Mouse (Mus musculus): ENCODE data around the gene Rps8.
A peak's percentile ranks its signal among the peaks of the same experiment; 100 is the strongest.

The Rps8 gene

DNA sequence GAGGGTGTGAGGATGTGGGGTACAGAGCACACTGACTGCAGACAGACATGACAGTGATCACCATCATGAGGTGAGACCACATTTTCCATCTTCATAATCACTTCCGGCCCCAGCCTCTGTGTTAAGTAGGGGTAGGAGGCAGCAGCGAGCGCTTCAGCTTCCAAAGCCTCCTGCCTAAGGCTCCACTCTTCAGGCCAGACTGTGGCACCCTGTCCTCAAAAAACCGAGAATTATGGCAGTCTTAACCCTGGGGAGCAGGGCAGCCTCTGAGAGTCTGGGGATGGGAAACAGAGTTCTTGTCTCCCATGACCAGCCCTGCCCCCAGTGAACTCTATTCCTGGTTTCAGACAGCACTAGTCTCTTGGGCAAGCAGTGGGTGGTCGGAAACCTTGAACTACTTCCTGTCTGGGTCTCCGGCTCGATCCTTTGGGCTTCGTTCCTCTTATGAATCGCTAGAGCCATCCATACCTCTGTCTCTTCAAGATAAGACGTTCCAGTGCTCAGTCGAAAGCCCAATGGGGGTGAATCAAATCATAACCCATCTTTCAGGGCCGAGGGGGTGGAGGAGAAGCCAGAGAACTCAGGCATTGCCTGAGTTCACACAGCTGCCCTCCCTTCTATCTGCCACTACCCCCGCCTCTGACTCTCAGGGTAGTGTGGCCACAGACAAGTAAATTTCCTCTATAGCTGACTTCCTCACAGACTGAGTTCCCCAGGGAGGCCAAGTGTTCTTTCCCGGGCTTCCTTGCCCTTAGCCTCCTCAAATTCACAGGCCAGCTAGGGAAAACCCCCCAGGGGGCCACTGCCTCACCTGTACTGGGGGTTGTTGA is 31.3 kb downstream of the Rps8 start:
- peak; percentile 92 for DNase-seq (ENCODE audit: low read depth)

DNA sequence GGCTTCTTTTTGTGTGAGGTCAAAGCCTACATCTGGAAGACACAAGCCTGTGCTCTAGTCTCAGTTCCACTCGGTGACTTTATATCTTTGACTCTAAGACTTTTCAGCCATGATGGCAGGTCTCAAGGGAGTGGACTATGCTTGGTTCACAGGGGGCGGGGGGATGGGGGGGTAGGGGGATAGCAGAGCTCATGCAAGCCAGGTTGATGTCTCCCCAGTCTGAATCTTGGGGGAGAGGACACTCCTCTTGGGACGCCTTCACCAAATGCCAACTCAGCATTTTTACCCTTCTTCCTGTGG is 31.9 kb downstream of the Rps8 start:
- DNase-seq (ENCODE audit: low read depth): no peak

DNA sequence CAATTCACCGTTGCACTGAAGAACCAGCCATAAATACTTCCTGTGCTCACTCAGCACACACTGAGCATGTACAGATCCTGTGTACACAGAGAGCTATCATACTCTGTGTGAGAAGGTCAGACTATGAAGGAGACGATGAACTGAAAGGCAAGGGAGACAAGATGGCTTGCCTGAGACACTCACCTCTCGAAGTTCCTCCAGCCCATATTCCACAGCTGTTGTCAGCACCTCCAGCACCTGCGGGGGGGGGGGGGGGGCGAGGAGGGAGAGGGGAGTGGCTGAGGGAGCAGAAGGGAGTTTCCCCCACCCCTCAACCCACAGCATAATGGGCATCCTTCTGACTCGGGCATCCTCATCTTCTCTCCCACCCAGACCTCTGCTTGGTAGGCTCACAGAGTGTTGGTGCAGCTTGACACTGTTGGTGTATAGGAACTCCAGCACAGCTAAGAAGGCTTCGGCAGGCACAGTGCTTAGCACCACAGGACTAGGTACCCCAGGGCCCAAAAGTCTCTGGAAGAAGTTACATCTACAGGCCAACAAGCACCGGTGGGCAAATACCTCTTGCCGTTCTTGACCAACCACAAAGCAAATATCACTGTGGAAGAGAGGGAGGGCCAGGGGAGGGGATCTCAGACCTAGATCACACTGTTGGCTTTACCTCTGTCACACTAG is 32.4 kb downstream of the Rps8 start:
- peak; percentile 48 for DNase-seq (ENCODE audit: low read depth)

DNA sequence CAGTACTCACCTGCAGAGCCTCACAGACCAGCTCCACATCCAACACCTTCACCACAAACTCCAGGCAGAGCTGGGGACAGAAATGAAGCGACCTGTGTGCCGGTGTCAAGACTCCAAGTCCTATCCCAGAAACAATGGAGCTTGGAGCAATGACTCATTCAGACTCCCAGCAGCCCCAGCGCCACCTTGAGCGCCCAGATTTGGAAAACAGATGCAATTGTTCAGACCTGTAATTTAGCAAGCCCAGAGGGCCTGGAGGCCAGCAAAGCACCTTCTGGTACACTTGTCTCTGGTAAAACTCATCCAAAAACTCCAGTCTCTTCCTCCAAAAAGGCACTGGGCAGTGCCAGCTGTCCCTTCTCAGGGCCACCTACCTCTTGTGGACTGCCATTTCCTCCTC is 33.8 kb downstream of the Rps8 start:
- no peak for DNase-seq (ENCODE audit: low read depth)

DNA sequence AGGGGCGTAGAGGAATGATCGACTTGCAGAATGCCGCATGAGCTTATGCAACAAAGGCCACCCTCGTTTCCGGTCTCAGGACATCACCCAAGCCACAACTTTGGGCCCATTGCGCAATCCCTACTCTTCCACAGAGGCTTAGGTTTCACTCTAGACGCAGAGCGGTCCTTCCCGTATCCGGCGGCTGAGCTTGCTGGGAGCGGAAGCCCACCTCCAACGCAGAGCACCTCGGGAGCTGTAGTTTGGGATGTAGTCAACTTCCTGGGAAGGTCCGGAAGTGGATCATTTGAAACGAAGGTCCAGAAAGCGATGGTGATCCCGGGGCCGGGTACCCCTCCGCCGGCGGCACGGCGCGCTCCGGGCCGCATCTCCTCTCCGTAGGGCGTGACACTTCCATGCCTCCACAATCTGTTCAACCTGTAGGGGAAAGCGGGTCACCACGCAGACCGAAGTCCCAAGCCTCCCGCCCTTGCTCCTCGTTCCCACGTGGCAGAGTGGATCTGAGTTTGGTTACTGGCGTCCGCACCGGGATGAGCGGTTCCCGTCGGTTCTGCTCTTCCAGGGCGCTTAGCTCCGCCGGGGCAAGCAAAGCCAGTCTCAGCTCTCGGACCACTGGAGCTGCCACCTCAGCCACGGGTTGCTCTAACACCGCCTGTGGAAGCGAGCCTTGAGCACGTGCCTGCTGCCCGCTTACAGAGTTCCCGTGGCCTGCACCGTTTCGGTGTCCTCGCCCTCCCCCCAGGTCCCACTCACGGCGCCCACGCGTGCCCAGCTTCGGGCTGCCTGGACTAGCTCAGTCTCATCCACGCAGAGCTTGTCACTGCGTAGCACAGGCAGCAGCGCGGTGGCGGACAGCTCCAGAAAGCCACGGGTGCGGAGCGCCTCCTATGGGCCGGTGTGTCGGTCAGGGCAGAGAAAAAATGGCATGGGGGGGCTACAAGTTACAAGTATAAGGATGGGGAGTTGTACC is 35.3 kb downstream of the Rps8 start:
- DNase-seq (ENCODE audit: low read depth): peak; percentile 89

DNA sequence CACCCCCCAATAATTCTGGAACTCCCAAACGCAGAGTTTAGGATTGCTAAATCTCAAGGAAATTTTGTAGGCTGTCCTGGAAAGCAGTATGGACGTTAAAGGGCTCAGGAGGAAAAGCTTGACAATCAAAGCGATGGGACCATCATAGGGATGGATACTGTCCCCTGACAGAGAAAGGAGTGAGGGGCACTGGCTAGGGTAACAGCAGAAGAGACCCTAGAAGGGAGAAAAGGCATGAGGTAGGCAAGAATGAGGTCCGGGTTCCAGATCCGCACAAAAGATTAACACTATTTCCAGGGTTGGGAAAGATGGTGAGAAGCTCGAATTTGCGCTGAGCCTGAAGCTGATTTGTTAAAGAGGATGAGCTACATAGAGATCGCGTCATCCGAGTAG is 36.0 kb downstream of the Rps8 start:
- no peak for DNase-seq (ENCODE audit: low read depth)

DNA sequence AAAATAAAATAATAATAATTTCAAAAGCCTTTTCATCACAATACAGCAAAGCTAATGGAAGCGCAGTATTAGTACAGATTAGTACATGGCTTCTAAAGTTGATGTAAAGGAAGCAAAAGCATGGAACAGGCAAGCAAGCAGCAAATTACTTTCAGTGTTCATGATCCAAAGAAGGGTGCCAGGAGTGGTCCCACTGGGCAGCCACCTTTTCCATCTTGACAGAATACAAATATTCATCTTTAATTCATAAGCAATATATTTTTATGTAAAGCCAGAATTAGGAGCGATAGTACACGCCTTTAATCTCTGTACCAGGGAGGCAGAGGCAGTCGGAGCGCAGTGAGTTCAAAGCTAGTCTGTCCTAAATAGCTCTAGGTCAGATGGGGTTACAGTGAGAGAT is 36.4 kb downstream of the Rps8 start:
- DNase-seq (ENCODE audit: low read depth): no peak

DNA sequence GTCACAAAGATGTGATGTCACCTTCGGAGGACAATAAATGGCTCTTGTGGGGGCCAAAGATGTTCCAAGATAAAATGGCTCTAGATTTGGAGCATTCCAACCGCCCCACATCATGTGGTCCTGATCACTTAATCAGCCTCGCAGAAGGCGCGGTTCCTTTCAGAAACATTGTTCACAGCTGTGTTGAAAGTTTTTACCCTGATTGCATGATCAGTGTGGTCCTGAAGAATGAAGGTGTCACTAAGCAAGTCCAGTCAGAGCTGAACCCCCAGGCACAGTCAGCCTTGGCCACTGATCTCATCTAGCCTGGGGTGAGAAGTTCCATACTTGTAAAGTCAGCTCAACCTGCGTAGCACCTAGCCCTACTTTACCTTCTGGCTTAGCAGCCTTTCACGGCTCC is 38.1 kb downstream of the Rps8 start:
- DNase-seq (ENCODE audit: low read depth): no peak

DNA sequence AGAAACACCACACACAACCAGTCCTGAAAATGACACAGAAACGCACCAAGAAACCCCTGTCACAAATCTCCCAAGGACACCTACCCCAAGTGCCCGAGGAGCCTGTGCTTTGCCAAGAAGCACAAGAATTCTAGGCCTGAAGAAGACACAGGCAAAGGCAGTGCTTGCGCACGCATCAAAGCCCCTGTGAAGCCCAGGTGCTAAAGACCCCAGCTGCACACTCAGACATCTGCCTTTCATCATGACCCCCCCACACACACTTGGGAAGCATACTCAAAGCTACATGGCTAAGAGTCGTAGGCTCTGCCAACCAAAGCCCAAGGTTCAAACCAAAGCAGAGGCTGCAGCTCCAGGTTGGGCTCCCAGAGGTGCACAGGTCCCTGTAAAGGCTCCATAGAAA is 40.5 kb downstream of the Rps8 start:
- no peak for DNase-seq (ENCODE audit: low read depth)

DNA sequence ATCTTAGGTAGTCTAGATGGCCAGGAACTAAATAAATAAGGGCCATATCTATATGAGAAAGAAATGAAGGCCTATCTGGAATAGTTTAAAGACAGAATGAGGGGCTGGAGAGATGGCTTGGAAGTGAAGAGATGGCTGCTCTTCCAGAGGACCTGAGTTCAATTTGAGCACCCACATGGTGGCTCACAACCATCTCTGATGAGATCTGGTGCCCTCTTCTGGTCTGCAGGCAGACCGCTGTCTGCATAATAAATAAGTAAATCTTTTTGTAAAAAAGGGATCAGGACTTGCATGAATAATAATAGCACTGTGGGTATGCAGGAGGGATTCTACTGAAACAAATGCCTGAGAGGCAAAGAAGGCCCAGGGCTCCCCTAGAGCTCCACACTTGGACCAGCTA is 42.8 kb downstream of the Rps8 start:
- peak; percentile 22 for DNase-seq (ENCODE audit: low read depth)

DNA sequence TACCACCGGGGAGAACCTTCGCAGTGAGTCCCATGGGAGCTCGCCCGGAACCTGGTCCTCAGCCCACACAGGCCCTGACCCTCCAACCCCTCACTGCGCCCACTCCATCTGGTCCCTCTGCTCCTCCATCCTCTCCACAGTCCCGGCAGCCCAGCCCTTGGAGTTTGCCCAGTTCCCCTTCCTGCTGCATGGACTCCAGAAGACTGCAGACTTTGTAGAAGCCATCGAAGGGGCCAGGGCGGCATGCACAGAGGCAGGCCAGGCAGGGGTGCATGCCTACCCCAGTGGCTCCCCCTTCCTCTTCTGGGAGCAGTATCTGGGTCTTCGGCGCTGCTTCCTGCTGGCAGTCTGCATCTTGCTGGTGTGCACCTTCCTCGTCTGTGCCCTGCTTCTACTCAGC is 45.1 kb downstream of the Rps8 start:
- no peak for DNase-seq (ENCODE audit: low read depth)

DNA sequence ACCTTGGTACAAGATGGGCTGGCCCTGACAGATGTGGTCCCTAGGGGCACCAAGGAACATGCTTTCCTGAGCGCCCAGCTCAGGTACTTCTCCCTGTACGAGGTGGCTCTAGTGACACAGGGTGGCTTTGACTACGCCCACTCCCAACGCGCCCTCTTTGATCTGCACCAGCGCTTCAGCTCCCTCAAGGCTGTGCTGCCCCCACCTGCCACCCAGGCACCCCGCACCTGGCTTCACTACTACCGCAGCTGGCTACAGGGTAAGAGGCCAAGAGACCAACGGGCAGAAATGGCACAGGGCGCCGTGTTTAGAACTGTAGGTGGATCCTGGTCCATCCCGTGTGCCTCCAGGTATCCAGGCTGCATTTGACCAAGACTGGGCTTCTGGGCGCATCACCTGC is 45.8 kb downstream of the Rps8 start:
- no peak for DNase-seq (ENCODE audit: low read depth)

DNA sequence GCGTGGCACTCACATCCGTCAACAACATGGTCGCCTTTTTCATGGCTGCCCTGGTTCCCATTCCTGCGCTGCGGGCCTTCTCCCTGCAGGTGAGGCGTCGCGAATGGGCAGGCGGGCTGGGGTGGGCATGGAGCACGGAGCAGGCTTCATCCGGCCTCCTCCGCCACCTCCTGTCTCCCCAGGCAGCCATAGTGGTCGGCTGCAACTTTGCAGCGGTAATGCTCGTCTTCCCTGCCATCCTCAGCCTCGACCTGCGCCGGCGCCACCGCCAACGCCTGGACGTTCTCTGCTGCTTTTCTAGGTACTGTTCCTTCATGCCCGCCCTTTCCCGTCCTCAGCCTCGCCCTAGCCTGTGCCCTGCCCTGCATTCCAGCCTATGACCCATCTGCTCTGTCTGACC is 46.7 kb downstream of the Rps8 start:
- DNase-seq (ENCODE audit: low read depth): no peak

DNA sequence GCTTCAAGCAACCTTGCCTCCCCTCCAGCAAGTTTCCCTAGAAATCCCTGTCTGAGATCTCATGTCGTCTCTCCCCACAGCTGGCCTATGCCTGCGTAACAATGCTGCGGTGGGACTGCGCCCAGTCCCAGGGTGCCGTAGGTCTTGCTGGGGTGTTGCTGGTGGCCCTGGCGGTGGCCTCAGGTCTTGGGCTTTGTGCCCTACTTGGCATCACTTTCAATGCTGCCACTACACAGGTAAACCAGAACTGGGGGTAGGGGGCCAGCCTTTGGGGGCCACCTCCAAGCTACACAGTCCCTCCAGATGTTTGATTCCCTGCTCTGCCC is 47.6 kb downstream of the Rps8 start:
- DNase-seq (ENCODE audit: low read depth): no peak

DNA sequence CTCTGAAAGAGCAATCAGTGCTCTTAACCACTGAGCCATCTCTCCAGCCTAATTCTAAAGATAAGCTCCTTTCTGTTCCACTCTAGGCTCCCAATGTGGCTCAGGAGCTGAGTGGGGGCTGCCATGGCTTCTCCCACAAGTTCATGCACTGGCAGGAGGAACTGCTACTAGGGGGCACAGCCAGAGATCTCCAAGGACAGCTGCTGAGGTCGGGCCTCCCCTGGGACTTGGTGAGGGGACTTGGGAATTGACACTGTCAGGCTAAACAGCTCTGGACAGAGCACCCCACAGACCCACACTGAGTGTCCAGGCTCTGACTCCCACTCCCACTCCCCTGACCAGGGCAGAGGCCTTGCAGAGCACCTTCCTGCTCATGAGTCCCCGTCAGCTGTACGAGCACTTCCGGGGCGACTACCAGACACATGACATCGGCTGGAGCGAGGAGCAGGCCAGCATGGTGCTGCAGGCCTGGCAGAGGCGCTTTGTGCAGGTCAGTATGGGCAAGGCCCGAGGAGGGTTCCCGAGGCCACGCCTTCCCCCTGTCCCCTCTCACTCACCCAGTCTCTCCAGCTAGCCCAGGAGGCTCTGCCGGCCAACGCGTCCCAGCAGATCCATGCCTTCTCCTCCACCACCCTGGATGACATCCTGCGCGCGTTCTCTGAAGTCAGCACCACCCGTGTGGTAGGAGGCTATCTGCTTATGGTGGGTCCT is 48.1 kb downstream of the Rps8 start:
- DNase-seq (ENCODE audit: low read depth): no peak

DNA sequence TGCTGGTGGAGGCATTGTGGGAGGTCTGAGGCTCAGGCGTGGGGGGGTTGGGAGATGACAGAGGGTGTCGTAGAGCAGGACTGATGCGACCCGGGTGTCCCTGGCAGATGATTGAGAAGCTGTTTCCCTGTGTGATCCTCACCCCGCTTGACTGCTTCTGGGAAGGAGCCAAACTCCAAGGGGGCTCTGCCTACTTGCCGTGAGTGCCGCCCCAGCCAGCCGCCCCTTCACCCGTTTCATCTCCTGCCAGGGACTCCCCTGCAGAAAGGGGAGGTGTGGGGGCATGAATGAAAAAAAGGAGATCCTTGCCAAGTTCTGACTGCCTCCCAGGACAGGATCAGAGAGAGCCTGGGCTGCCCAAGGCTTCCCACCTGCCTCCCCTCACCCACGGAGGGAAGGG is 50.9 kb downstream of the Rps8 start:
- no peak for DNase-seq (ENCODE audit: low read depth)

DNA sequence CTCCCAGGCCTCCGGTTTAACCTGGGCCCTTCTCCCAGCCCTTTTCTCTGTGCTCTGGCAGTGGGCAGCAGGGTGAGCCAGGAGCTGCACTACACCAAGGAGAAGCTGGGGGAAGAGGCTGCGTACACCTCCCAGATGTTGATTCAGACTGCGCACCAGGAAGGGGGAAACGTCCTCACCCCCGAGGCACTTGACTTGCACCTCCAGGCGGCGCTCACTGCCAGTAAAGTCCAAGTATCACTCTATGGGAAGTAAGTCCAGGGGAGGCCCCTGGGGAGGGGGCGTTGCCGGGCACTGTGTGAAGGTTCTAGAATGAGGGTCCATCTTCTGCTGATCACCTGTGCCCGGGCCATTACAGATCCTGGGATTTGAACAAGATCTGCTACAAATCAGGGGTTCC is 51.4 kb downstream of the Rps8 start:
- DNase-seq (ENCODE audit: low read depth): no peak

Measured in naive thymus-derived CD4-positive, alpha-beta T cell, adult 2 months (primary cell).